Mouse (Mus musculus) embryonic fibroblast, embryonic 13.5 days (primary cell): ENCODE data around the gene Kif26a.

Experiments
- CTCF ChIP-seq: IDR thresholded peaks from 2 replicates; pipeline ENCODE4 v1.5.1; 2011; ENCODE audit warnings: mild to moderate bottlenecking, control low read depth, low read length, moderate library complexity, borderline replicate concordance; ENCODE audit not compliant: insufficient read depth
- POLR2A ChIP-seq: IDR thresholded peaks from 2 replicates; pipeline ENCODE4 v1.6.1; 2011; ENCODE audit warnings: low read depth, mild to moderate bottlenecking, control low read depth, low read length, moderate library complexity

- TF ChIP-seq POLR2A: no peak
- TF ChIP-seq CTCF: no peak
Measured at GRCm38 (mm10) chr12:112147365-112147764, 1.4 kb downstream of the Kif26a start.
